Mouse (Mus musculus) adrenal gland, adult 10 weeks (tissue): Measurements from ENCODE around the gene Spata2l. TPM values are rescaled to one million over a fixed set of nuclear protein-coding genes. Genes with fewer than 3 reads are reported as not detected.

ENCODE experiments used
- polyA plus RNA-seq: library from polyadenylated mRNA; stranded (reverse); fragments of 350-450 nt; fragmentation: Illumina TruSeq; extraction: RNeasy Lipid Tissue Mini Kit (QIAGEN cat#74804); gene quantifications from one replicate; pipeline ENCODE4 v1.2.3, GENCODE M21; 2014; ENCODE audit warnings: low read depth, low replicate concordance

Gene Spata2l
- polyA plus RNA-seq = 0.58 TPM

GRCm38 (mm10) chr8:123235520-123236497, at the start of gene Spata2l:
Gene Spata2l, minus strand, starts transcription at chr8:123236233.

GRCm38 (mm10) chr8:123254099-123254885, 18.3 kb upstream of the Spata2l start, which contains the start of the genes Zfp276 and Vps9d1:
Gene Zfp276, plus strand, starts transcription at chr8:123254195.
Gene Vps9d1, minus strand, starts transcription at chr8:123254348.

GRCm38 (mm10) chr8:123224278-123225266, 11.5 kb downstream of the Spata2l start, which contains the start of gene Cdk10:
Gene Cdk10, plus strand, starts transcription at chr8:123224842.

GRCm38 (mm10) chr8:123212321-123213117, 23.5 kb downstream of the Spata2l start, which contains the start of the genes Chmp1a and Spata33:
Gene Chmp1a, minus strand, starts transcription at chr8:123212763.
Gene Spata33, plus strand, starts transcription at chr8:123212832.

GRCm38 (mm10) chr8:123185566-123186409, 50.2 kb downstream of the Spata2l start, which contains the start of gene Dpep1:
Gene Dpep1, plus strand, starts transcription at chr8:123186242.

Other genes with a start within 250 kb of the Spata2l start
- 67.5 TPM for gene Ankrd11, start 194.0 kb downstream of the Spata2l start, polyA plus RNA-seq
- gene Spg7, start 173.3 kb downstream of the Spata2l start, polyA plus RNA-seq = 32.2 TPM
- gene Rpl13, start 133.9 kb downstream of the Spata2l start, polyA plus RNA-seq = 71.7 TPM
- not detected for gene Cpne7, start 118.9 kb downstream of the Spata2l start, polyA plus RNA-seq
- gene Sult5a1, start 77.9 kb downstream of the Spata2l start, polyA plus RNA-seq = 0.99 TPM
- gene Dpep1, start 50.0 kb downstream of the Spata2l start, polyA plus RNA-seq = 17.1 TPM
- gene Chmp1a, start 23.5 kb downstream of the Spata2l start, polyA plus RNA-seq = 9.4 TPM
- 0.70 TPM for gene Spata33, start 23.4 kb downstream of the Spata2l start, polyA plus RNA-seq
- gene Cdk10, start 11.4 kb downstream of the Spata2l start, polyA plus RNA-seq = 2.9 TPM
- gene Zfp276, start 18.0 kb upstream of the Spata2l start, polyA plus RNA-seq = 2.2 TPM
- gene Vps9d1, start 18.1 kb upstream of the Spata2l start, polyA plus RNA-seq = 1.9 TPM
- gene Fanca, start 82.3 kb upstream of the Spata2l start, polyA plus RNA-seq = not detected
- gene Spire2, start 96.5 kb upstream of the Spata2l start, polyA plus RNA-seq = not detected
- gene Tcf25, start 137.5 kb upstream of the Spata2l start, polyA plus RNA-seq = 246 TPM
- not detected for gene Mc1r, start 170.9 kb upstream of the Spata2l start, polyA plus RNA-seq
- 0.52 TPM for gene Tubb3, start 175.2 kb upstream of the Spata2l start, polyA plus RNA-seq
- 3.0 TPM for gene Def8, start 187.3 kb upstream of the Spata2l start, polyA plus RNA-seq
- gene Afg3l1, start 241.7 kb upstream of the Spata2l start, polyA plus RNA-seq = 13.5 TPM